Mouse (Mus musculus) adrenal gland, postnatal 14 days (tissue): ENCODE results near the gene Ttc29. TPM values are rescaled to one million over a fixed set of nuclear protein-coding genes. Genes with fewer than 3 reads are reported as not detected.

Experiments used
- DNase-seq: peaks from one replicate; pipeline ENCODE4 v3.0.0; 2021; ENCODE audit warnings: mixed read lengths
- total RNA-seq: library from RNA; stranded (reverse); gene quantifications from 2 replicates; pipeline ENCODE4 v1.2.3, GENCODE M21; 2021

Ttc29 gene
- total RNA-seq, 1 experiment from 2014 or later, result not detected

DNA sequence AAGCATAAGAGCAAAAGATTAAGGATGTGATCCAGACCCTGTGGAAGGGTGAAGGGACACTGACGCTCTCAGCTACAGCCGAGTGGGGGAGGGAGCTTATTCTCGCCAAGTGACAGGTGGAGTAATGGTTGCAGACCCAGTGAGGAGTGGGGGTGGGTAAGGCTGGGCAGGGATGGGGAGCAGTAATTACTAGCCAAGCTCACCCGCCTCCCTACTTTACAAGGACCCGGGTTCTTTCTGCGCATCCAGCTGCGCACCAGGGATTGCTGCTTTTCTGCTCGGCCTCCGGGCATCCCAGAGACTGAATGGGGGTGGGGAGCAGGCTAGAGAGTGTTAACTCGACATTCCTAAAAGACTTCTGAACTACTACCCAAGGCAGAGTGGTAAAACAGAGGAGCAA lies 213.4 kb downstream of the Ttc29 start:
- DNase-seq, result no peak

DNA sequence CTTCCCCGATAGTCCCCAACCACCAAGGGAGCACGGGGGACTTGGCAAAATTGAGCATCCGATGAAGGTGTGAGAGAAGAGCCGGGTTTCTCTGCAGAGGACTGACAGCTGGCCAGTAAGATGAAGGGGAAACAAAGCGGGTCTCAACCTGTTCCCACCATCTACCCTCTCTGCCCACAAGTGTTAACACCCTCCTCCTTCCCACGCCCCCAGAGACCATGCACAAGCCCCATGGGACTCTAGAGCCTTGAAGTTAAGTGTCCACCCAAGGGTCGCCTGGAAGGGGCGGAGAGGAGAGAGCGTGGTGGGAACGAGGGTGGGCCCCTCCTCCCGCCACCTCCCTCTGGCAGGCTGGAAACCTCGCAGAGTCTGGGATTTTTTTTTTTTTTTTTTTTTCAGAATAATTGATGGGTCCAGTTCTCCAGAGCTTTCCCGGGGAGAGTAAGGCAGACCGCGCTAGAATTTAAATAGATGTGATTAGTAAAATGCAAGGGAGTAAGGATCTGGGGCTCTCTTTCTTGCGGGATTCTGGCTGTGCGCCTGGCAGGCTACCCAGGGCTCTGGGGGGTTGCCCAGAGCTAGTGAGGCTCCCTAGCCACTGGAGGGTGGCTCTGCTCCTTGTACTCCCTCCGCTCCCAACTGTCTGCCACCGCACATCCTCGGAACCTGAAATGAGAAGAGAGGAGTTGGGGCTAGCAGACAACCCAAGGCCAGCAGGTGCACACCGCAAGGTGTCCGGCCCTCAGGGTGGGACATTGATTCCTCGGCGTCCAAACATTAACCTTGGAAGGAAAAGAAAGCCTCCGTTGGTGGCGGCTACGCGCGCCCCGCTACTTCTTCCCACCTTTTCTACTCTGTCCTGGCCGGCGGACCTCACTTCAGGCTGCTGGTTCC lies 214.0 kb downstream of the Ttc29 start:
- DNase-seq, result no peak

DNA sequence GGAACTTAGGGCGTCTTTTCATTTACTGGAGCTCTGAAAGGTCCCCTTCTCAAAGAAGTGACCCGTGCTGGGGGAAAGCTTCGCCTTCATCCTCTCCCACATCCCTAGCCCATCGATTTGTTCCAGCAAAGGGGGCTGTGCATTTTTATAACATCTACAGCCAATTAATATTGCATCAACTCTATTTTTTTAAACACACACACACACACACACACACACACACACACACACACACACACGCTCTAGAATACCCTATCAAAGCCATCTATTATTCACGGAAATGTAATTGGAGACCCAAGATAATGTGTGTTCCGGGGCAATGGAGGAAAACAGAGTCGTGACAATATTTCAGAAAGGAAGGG lies 214.7 kb downstream of the Ttc29 start:
- DNase-seq, result no peak

DNA sequence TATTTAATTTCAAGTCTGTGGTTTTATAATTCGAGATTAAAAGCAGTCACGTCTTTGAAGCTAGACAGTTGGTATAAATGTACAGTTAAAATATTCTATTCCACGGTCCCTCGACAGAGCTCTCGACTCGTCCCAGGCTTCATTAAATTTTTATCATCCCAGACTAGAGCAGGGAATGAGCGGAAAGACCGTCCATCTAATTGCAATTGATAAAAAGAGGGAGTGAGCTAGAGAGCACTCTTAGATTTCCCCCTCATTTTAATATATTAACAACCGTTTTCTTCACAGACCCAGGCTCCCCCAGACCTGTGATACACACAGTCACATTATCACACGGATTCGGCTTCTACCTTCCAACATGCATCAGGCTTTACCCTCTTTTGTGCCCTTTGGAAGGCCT lies 215.1 kb downstream of the Ttc29 start:
- DNase-seq, result no peak

DNA sequence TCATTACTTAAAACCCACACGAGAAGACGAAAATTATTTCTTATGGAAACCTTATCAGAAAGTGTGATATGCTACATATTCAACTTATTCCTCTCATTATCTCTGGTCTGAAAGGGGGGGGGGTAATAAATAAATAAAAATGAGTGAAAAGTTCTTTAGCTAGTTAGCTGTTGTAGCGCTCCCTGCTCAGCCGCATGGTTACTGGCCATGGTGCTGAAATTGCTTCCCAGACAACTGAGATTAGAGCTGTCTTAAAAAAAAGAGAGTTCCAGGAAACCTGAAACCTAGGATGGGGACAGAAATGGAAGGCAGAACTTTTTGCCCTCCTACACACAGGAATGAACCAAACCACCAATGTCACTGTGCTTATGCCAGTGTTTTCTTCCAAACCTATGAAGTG lies 218.3 kb downstream of the Ttc29 start:
- peak; percentile 79 for DNase-seq

DNA sequence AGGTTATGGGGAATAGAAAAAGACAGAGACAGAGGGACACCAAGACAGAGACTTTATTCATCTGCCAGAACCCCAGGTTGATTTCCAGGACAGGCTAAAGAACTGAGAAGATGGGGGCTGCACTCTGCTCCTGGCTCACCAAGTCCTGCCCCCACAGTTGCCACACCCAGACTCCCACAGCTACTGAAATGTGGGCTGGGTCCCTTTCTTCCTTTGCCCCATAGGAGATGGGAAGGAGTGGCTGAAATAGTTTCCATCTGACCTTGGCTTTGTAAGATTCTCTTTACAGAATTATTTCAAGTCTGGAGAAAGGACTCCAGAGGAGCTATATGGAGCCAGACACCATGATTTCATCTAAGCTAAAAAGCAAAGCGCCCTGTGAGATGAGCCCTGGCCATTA lies 219.4 kb downstream of the Ttc29 start:
- no peak for DNase-seq

DNA sequence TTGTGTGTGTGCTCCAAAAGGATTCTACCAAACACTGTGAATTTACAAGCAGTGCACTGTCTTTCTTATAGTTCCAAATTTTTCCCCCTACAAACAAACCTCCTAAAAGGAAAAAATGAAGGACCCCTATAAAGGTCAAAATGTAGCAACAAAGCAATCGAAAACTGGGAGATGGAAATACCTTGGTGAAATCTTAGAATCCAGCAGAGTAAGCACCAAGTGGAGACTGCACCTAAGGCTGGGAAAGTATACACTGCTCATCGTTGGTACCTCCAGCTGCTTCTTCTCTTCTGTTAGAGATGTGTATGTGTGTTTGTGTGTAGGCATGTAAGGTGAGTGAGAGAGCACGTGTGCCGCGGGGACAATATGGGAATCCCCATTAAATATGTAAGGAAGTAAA lies 220.2 kb downstream of the Ttc29 start:
- DNase-seq, result no peak

DNA sequence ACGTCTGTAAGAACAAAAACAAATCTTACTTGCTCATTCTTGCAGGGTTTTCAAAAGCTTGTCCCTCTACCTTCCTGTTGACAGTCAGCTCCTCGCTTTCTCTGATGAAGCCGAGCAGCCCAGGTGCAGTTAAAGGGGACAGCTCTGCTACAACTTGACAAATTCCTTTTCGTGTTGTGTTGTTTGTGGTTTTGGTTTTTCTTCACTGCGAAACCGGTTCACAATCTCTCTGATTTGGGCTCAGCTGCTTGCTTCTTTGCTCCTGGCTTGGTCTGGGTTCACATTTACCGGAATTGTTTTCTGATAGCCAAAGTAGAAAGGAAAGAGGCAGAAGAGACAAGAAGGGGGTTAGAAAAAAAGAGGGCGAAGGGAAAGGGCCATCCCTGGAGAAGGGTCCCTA lies 221.2 kb downstream of the Ttc29 start:
- DNase-seq, result no peak

DNA sequence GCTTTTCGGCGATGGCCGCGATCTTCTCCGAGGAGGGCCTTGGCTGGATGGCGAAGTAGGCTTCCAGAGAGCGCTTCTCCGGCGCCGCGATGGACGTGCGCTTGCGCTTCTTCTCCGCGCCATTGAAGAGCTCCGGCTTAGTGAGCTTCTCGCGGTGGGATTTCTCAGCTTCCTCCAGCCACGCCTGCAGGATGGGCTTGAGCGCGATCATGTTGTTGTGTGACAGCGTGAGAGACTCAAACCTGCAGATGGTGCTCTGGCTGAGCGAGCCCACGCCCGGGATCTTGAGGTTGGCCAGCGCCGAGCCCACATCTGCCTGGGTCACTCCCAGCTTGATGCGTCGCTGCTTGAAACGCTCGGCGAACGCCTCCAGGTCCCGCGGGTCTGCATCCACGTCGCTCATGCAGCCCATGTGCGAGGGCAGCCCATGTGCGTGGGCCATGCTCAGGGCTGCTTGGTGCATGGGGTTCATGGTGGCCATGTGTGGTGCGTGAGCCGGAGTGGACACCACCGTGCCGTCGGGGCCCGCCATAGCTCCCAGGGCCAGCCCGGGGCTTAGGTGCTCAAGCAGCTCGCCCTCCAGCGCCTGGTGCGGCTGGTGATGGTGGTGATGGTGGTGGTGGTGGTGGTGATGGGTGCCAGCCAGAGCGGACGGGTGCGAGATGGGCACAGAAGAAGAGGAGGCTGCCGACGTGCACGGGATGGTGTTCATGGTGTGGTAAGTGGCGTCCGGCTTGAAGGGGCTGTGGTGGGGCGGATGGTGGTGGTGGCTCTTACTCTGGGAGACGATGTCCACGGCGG lies 221.9 kb downstream of the Ttc29 start:
- DNase-seq, result no peak

DNA sequence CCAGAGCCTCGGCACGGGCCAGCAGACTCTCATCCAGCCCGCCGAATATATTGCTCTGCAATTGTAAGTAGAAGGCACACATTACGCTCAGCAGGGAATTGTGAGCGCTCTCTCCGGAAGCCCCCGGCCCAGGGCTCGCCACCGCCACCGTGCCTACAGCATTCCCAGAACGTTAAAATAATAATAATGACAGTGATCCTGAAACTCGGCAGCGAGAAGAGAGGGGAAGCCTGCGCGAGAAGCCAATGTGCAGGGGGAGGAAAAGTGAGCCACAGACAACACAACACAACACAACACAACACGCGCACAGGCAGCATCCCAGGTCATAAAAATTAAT lies 222.5 kb downstream of the Ttc29 start:
- no peak for DNase-seq

DNA sequence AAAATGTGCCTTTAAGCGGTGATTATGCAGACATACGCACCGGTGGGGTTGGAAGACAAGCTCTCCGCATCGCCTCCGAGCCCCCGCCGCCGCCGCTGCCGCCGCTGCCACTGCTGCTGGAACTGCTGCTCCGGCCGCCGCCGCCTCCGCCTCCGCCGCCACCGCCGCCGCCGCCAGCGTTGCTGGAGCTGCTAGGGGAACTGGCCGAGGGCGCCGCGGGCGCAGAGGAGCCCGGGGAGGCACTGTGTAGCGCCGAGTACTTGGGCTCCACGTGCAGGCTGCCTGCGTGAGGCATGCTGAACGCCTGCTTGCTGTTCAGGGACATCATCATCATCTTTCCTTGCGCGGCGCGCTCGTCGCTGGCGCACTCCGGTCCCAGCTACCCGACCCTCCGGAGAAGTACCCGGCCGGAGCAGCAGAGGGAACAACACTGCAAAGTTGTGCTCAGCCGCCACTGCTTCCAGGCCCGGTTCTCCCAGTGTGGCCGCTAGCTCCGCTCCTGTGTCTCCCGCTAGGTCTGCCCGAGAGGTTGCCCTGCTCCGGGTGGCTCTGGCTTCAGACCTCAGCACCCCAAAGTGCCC lies 223.1 kb downstream of the Ttc29 start, which contains the start of gene Pou4f2:
Gene Pou4f2, minus strand, starts transcription at position 575 of the 581 bp plus-strand sequence.
- peak; percentile 37 for DNase-seq

DNA sequence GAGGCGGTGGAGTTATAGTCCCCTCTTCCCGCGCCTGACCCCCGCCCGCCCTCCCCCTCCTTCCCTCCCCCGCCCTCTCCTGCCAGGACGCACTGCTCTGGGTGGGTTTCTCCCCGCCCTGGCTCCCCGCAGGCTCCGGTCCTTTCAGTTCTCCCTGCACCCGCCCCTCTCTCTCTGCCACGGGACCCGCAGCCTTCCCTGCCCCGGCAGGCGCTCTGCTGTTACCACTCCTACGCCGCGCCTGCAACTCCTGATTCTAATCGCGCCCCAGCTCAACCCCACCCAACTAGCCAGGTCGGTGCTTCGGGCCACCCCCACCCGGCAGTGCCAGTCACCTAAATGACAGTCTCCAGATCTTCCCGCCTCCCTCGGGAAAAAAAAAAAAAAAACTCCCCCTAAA lies 223.6 kb downstream of the Ttc29 start:
- DNase-seq, result no peak

DNA sequence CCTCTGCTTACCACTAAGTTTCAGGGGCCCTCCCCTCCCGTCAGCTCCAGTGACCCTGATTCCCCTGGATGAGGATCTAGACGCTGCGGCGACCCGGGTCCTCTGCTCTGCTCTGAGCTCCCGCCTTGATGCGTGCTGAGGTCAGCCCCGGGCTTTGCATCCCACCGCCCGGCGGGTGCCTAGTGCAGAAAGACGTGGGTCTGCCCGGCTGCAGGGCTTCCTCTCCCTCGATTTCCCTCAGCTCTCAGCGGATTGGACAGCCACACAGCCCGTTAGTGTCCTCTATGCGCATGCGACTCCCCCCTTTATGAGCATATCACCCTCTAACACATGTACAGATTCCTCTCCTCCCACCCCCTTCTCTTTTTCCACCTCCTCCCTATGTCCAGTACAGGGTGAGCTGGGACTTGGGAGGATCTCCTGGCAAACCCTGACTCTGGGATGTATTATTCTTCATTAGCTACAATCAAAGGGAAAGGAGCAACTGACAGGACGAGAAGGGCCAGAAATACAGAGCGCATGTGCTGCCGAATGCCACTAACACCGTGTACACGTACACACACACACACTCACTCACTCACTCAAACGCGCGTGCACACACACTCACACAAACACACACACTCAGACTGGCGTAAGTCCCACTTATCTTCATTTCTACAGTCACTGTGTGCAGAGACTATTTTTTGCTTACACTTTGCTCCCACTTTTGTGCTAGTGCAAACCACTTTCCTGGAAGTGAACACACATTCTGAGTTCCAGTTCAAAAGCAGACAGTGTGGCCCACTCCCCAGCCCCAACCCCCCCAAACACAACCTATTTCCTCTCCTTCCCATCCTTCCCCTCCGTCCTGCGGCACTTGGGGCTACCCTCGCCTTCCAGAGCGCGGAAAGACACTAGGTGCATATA lies 224.3 kb downstream of the Ttc29 start:
- DNase-seq, result no peak

DNA sequence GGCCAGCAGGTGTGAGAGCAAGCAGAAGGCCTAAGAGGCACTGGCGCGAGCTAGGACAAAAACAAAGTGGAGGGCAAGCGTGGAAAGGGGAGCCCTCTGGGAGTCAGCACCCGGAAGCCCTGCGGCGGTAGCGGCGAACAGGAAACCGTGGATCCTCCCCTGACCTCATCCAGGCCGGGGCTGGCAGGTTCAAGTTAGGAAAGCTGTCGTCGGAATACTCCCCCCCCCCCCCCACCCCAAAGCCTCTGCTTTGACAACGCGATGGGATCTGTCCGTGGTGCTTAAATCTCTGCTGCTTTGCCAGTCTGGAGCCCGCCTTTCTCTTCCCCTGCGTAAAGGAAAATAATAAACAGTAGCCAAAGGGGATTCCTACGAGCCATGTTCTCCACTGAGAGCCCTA lies 225.0 kb downstream of the Ttc29 start:
- DNase-seq, result peak; percentile 82

DNA sequence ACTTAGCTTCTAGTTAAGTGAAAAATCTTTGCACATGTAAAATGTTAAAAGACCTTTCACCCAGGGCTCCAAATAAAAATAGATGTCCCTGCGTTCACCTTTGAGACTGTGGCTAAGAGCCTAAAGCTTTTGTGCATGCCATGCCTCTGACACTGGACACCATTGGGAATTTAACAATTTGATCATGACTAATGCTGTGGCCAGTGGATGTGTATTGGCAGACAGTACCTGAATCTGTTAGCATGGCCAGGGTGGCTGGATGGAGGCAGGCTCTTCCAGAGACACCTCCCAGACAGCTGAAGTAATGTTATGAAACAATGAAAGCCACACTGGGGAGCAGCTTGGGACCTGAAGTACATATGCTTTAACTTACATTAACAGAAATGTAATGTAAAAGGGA lies 229.7 kb downstream of the Ttc29 start:
- no peak for DNase-seq

Other genes starting within 250 kb of the Ttc29 start
- not detected in 2 replicates for gene Pou4f2, start 223.3 kb downstream of the Ttc29 start, total RNA-seq